Mouse (Mus musculus): ENCODE data around the gene Slc38a10. TPM values are rescaled to one million over a fixed set of nuclear protein-coding genes. Genes with fewer than 3 reads are reported as not detected.

Slc38a10 gene
- polyA plus RNA-seq, 1 experiment, result 44.0 TPM

DNA sequence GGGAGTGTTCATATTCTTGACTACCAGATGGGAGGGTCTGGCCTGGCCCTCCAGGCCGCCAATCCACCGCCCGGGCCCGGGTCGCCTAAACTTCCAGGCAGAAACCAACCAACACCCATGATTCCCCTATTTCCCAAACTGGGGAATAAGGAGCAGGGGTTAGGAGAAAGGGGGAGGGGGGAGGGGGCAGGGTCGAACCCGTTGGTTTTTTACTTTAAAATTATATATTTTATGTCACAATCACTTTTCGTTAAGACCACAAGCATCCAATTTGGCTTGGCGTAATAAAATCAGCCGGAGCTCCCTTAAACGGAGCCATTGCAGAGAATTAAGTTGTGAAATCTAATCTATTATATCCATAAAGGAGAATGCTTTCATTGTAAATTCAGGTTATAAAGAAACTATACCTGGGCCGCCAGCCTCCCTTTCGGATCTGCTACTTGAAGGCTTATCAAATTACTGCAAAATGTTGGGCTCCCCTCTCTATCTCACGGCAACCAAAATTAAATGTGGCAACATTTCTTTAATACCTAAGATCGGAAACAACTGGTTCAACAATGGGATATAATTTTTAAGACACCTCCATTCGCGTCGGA lies 35.1 kb upstream of the Slc38a10 start:
- Histone ChIP-seq H3K9ac (ENCODE audit: low read depth, poor library complexity, severe bottlenecking) (peak overlapping the region; percentile 77), H3K4me3 (ENCODE audit: low read depth, low read length) (peak overlapping the region; percentile 39), H3K27ac (ENCODE audit: insufficient read depth, low read length) (no peak overlapping the region), H3K4me1 (ENCODE audit: control insufficient read depth, insufficient read depth, low read length) (peaks cover 7% of the 10 kb centered on the region), H3K36me3 (ENCODE audit: control insufficient read depth, insufficient read depth, low read length, poor library complexity, severe bottlenecking) (0 out of 2 replicates have a peak, but pooled peaks cover 2% of the 10 kb centered on the region), H3K27me3 (ENCODE audit: control insufficient read depth, insufficient read depth, low read length, poor library complexity, severe bottlenecking) (peaks cover 13% of the 10 kb centered on the region; the same call in 1 of the 2 replicates), H3K9me3 (replicated peaks; ENCODE audit: control insufficient read depth, insufficient read depth, low read length, poor library complexity, severe bottlenecking) (no peaks in the 10 kb centered on the region)
- no peak for TF ChIP-seq CTCF (IDR thresholded peaks at IDR 0.05; ENCODE audit: low read depth, low read length)
- no peak for TF ChIP-seq POLR2A (IDR thresholded peaks at IDR 0.05; ENCODE audit: insufficient read depth, low read length)
- TF ChIP-seq EP300 (IDR thresholded peaks at IDR 0.05; ENCODE audit: insufficient read depth, low read depth, low read length), result no peak

DNA sequence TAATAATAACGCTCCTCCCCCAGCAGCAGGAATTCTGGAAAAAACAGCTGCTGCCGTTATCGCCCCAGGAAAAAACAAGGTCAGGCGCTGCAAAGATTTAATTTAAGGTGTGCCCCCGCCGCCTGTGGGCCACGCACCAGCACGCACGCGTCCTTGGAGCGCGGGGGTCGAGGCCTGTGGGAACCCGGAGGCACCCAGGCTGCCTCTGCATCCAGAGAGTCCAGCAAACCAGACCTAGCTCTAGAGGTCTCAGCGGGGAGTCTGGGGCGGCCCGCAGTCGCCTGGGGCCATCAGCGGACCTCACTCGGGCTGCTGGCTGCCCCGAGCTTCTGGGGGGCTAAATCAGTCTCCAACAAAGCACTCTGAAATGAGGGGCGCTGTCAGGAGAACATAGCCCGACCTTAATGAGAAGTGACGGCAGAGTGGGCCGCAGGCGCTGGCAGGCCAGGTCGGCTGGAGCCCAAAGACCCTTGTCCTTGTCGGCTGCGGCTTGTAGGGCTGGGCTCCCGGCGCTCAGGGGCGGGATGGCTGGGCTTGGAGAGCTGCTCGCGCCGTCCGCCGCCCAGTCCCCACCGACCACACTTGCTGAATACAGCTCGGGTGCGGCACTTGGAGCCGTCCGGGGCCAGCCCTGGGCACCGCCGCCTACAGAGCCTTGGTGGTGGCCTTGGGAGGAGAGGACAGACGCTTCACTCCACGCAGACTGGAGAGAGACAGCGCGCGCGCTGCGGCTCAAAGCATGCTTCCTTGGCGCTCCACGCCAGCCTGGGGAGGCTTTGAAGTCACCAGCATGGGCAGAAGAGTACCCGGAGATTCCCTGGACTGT lies 34.4 kb upstream of the Slc38a10 start:
- H3K4me3 ChIP-seq (ENCODE audit: low read depth, low read length), result peak overlapping the region; percentile 39
- H3K4me1 ChIP-seq (ENCODE audit: control insufficient read depth, insufficient read depth, low read length), result peaks cover 7% of the 10 kb centered on the region
- 0 out of 2 replicates have a peak, but pooled peaks cover 2% of the 10 kb centered on the region for H3K36me3 ChIP-seq (ENCODE audit: control insufficient read depth, insufficient read depth, low read length, poor library complexity, severe bottlenecking)
- H3K27ac ChIP-seq (ENCODE audit: insufficient read depth, low read length), result no peak overlapping the region
- H3K9ac ChIP-seq (ENCODE audit: low read depth, poor library complexity, severe bottlenecking), result peak overlapping the region; percentile 41
- peaks cover 13% of the 10 kb centered on the region; the same call in 1 of the 2 replicates for H3K27me3 ChIP-seq (ENCODE audit: control insufficient read depth, insufficient read depth, low read length, poor library complexity, severe bottlenecking)
- H3K9me3 ChIP-seq (replicated peaks; ENCODE audit: control insufficient read depth, insufficient read depth, low read length, poor library complexity, severe bottlenecking), result no peaks in the 10 kb centered on the region
- TF ChIP-seq POLR2A (IDR thresholded peaks at IDR 0.05; ENCODE audit: insufficient read depth, low read length), result no peak
- TF ChIP-seq EP300 (IDR thresholded peaks at IDR 0.05; ENCODE audit: insufficient read depth, low read depth, low read length), result no peak
- no peak for TF ChIP-seq CTCF (IDR thresholded peaks at IDR 0.05; ENCODE audit: low read depth, low read length)

DNA sequence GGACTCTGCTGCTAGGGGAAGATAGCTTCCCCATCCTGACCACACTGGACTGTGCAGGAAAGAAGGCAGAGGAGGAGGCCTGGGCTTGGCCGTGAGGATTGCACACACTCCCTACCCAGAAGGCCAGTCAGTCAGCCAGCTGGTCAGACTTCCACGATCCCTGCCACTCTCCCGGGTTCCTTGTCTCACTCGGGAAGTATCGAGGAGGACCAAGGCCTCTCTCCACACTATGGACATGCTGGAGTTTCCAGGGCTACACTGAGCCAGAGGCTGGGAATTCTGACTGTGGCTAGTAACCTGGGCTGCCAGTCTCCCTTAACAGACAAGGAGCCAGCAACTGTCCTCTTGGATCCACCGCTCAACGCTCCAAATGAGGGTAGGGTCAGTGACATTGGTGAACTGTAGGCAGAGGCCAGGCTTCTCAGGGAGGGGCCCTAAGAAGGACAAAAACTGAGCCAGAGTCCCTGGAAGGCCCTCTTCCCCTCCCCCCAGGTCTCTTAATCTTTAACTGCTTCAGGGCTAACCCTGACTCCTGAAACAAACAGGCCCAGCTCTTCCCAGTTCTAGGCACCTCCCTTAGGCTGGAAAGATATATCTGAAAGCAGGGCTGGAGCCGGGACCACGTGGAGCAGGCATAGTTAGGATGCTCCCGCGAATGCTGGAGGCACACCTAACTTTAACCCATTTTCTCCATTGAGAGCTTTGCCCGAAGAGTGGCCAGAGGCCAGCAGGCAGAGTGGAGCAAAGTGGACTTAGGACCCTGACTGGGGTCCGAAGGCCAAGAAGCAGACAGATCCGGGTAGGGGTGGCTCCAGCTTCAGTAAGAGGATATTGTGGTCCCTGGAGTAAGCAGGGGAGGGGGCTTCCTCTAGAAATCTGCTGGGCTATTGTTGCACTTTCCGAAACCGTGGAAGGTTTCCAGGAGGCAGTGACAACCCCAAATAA lies 33.5 kb upstream of the Slc38a10 start:
- H3K9ac ChIP-seq (ENCODE audit: low read depth, poor library complexity, severe bottlenecking), result peak overlapping the region; percentile 41
- TF ChIP-seq EP300 (IDR thresholded peaks at IDR 0.05; ENCODE audit: insufficient read depth, low read depth, low read length) (no peak), POLR2A (IDR thresholded peaks at IDR 0.05; ENCODE audit: insufficient read depth, low read length) (no peak), CTCF (IDR thresholded peaks at IDR 0.05; ENCODE audit: low read depth, low read length) (no peak)
- 0 out of 2 replicates have a peak, but pooled peaks cover 2% of the 10 kb centered on the region for H3K36me3 ChIP-seq (ENCODE audit: control insufficient read depth, insufficient read depth, low read length, poor library complexity, severe bottlenecking)
- no peaks in the 10 kb centered on the region for H3K9me3 ChIP-seq (replicated peaks; ENCODE audit: control insufficient read depth, insufficient read depth, low read length, poor library complexity, severe bottlenecking)
- no peak overlapping the region for H3K27ac ChIP-seq (ENCODE audit: insufficient read depth, low read length)
- H3K4me1 ChIP-seq (ENCODE audit: control insufficient read depth, insufficient read depth, low read length), result peaks cover 7% of the 10 kb centered on the region
- H3K4me3 ChIP-seq (ENCODE audit: low read depth, low read length), result no peak overlapping the region
- peaks cover 13% of the 10 kb centered on the region; the same call in 1 of the 2 replicates for H3K27me3 ChIP-seq (ENCODE audit: control insufficient read depth, insufficient read depth, low read length, poor library complexity, severe bottlenecking)

DNA sequence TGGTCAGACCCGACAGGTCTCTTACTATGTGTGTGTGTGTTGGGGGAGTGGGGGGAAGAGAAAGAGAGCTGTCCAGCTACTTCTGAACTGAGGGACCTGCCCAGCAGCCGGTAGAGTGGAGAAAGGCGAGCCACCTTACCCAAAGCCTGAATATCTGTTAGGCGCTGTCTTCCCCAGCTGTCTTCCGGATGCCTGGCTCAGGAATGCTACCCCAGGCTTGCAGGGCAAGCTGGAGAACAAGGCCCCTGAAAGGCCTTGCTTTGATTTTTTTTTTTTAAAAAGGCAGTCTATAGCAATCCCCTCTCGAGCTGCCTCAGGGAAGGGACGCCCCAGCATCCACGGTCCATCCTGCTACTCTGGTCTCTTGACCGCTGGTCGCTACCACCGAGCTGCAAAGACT lies 32.6 kb upstream of the Slc38a10 start:
- H3K27me3 ChIP-seq (ENCODE audit: control insufficient read depth, insufficient read depth, low read length, poor library complexity, severe bottlenecking), result peaks cover 11% of the 10 kb centered on the region; the same call in 1 of the 2 replicates
- H3K4me1 ChIP-seq (ENCODE audit: control insufficient read depth, insufficient read depth, low read length), result peaks cover 7% of the 10 kb centered on the region
- peak overlapping the region; percentile 62 for H3K27ac ChIP-seq (ENCODE audit: insufficient read depth, low read length)
- no peak overlapping the region for H3K4me3 ChIP-seq (ENCODE audit: low read depth, low read length)
- H3K9ac ChIP-seq (ENCODE audit: low read depth, poor library complexity, severe bottlenecking), result 0 out of 2 replicates have a peak overlapping the region, but pooled peaks have one; percentile 1
- TF ChIP-seq POLR2A (IDR thresholded peaks at IDR 0.05; ENCODE audit: insufficient read depth, low read length), result no peak
- TF ChIP-seq EP300 (IDR thresholded peaks at IDR 0.05; ENCODE audit: insufficient read depth, low read depth, low read length), result no peak
- TF ChIP-seq CTCF (IDR thresholded peaks at IDR 0.05; ENCODE audit: low read depth, low read length), result no peak
- no peaks in the 10 kb centered on the region for H3K9me3 ChIP-seq (replicated peaks; ENCODE audit: control insufficient read depth, insufficient read depth, low read length, poor library complexity, severe bottlenecking)
- H3K36me3 ChIP-seq (ENCODE audit: control insufficient read depth, insufficient read depth, low read length, poor library complexity, severe bottlenecking), result 0 out of 2 replicates have a peak, but pooled peaks cover 2% of the 10 kb centered on the region

DNA sequence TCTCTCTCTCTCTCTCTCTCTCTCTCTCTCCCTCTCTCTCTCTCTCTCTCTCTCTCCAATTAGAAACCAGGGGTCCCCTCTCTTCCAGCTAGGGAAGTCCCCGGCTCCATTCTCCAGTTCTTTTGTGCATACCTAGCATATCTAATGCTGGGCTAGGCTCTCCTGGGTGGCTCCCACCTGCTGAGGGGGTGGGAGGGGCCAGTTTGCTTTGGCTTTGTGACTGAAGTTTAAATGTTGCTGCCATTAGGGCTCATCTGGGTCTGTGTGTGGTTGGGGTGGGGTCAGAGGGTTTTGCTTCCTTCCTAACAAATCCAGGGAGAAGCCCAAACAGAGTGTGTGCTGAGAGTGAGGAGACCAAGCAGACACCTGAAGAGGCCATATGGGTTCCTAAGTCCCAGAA lies 32.0 kb upstream of the Slc38a10 start:
- TF ChIP-seq POLR2A (IDR thresholded peaks at IDR 0.05; ENCODE audit: insufficient read depth, low read length) (no peak), EP300 (IDR thresholded peaks at IDR 0.05; ENCODE audit: insufficient read depth, low read depth, low read length) (no peak), CTCF (IDR thresholded peaks at IDR 0.05; ENCODE audit: low read depth, low read length) (no peak)
- Histone ChIP-seq H3K4me1 (ENCODE audit: control insufficient read depth, insufficient read depth, low read length) (peaks cover 7% of the 10 kb centered on the region), H3K9me3 (replicated peaks; ENCODE audit: control insufficient read depth, insufficient read depth, low read length, poor library complexity, severe bottlenecking) (no peaks in the 10 kb centered on the region), H3K27ac (ENCODE audit: insufficient read depth, low read length) (peak overlapping the region; percentile 62), H3K36me3 (ENCODE audit: control insufficient read depth, insufficient read depth, low read length, poor library complexity, severe bottlenecking) (0 out of 2 replicates have a peak, but pooled peaks cover 1% of the 10 kb centered on the region), H3K27me3 (ENCODE audit: control insufficient read depth, insufficient read depth, low read length, poor library complexity, severe bottlenecking) (peaks cover 6% of the 10 kb centered on the region; the same call in 1 of the 2 replicates), H3K4me3 (ENCODE audit: low read depth, low read length) (no peak overlapping the region), H3K9ac (ENCODE audit: low read depth, poor library complexity, severe bottlenecking) (no peak overlapping the region)

Measured in ES-Bruce4 (cell line).